Mouse (Mus musculus): Measurements from ENCODE around the gene B3galt4. TPM values are rescaled to one million over a fixed set of nuclear protein-coding genes. Genes with fewer than 3 reads are reported as not detected.
"Not testable (repeated sequence)": the region's sequence is repeated elsewhere in the genome, so short reads cannot be mapped to it uniquely, and the experiment has no call there.

B3galt4 gene
- polyA plus RNA-seq, 1 experiment from 2014 or later: 16.1 TPM

DNA sequence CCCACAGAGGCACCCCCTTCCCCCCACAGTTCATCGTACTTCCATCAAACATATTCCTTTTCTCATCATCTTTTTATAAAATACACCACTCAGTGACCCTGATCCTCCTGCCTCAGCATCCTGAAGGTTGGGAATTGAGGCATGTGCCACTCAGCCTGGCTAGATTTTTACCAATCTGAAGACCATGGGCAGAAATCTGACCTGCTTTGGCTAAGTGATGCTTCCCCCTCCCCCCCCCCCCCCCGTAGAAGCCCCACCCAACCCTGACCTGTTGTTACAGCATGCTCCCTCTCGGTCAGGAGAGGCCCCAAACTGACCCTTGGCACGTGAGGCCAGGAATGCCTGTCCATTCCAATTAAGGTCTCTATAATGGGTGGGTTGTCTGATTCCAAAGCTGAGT, 46.5 kb downstream of the B3galt4 start, which contains the start of gene Platr17:
Gene Platr17 (plus strand): TSS at position 301 of the 400 bp plus-strand sequence.
- H3K27me3 ChIP-seq (replicated peaks; ENCODE audit: control insufficient read depth, insufficient read depth, low read length); ATAC-seq; H3K9me3 ChIP-seq (ENCODE audit: control insufficient read depth, low read length); H3K4me3 ChIP-seq (ENCODE audit: low read length); H3K36me3 ChIP-seq (ENCODE audit: control insufficient read depth, insufficient read depth, low read length); H3K27ac ChIP-seq (ENCODE audit: low read depth, low read length); H3K4me2 ChIP-seq (ENCODE audit: low read length); H3K9ac ChIP-seq (ENCODE audit: low read depth, low read length); H3K4me1 ChIP-seq (ENCODE audit: control insufficient read depth, insufficient read depth, low read depth, low read length): not testable (repeated sequence)
- 34% methylated on average over 3 of the region's 4 CpGs for WGBS

DNA sequence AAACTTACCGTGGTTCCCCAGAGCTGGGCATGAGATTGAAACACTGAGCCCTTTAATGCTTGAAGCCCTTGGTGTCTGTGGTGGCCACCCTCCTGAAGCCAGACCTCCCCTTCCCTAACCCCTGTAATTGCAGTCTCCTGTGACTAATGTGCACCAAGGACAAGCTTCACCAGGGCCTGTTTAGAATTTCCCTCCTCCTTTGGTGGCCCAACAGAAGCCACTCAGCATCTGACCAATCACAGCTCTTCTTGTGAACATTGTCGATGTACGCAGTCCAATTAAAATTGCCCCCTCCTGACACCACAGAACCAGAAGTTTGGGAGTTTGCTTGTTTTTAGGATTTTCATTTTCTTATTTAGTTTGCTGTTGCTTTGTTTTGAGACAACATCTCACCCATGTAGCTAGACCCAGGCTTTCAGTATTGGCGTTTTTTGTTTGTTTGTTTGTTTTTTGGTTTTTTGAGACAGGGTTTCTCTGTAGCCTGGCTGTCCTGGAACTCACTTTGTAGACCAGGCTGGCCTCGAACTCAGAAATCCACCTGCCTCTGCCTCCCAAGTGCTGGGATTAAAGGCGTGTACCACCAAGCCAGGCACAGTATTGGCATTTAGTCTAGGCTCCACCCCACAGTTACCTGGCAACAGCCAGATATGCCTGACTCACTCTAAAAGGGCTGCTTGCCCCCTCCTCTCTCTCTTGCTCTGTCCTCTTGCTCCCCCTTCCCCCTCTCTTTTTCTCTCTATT, 47.2 kb downstream of the B3galt4 start:
- H3K27ac ChIP-seq (ENCODE audit: low read depth, low read length); H3K4me1 ChIP-seq (ENCODE audit: control insufficient read depth, insufficient read depth, low read depth, low read length); ATAC-seq; H3K4me3 ChIP-seq (ENCODE audit: low read length); H3K4me2 ChIP-seq (ENCODE audit: low read length); H3K27me3 ChIP-seq (replicated peaks; ENCODE audit: control insufficient read depth, insufficient read depth, low read length); H3K36me3 ChIP-seq (ENCODE audit: control insufficient read depth, insufficient read depth, low read length); H3K9ac ChIP-seq (ENCODE audit: low read depth, low read length); H3K9me3 ChIP-seq (ENCODE audit: control insufficient read depth, low read length): not testable (repeated sequence)
- 76% methylated on average over 6 of the region's 6 CpGs for WGBS

DNA sequence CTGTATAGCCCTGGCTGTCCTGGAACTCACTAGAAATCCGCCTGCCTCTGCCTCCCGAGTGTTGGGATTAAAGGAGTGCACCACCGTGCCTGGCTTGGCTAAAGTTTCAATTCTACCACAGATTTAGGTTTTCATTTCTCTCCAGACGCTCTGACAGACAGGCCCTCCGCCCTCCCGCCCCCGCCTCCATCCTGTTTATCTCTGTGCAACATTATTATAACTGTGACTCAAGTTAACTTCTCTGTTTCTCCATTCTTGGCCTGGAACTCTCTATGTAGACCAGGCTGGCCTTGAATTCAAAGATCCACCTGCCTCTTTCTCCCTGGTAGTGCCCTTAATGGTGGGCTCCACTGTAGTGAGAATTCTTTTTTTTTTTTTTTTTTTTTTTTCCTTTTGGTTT, 48.8 kb downstream of the B3galt4 start:
- Histone ChIP-seq H3K36me3 (ENCODE audit: control insufficient read depth, insufficient read depth, low read length) (no peaks in the 10 kb centered on the region), H3K9me3 (ENCODE audit: control insufficient read depth, low read length) (no peaks in the 10 kb centered on the region), H3K4me2 (ENCODE audit: low read length) (no peak overlapping the region), H3K4me1 (ENCODE audit: control insufficient read depth, insufficient read depth, low read depth, low read length) (no peaks in the 10 kb centered on the region), H3K27me3 (replicated peaks; ENCODE audit: control insufficient read depth, insufficient read depth, low read length) (no peaks in the 10 kb centered on the region), H3K27ac (ENCODE audit: low read depth, low read length) (no peak overlapping the region), H3K4me3 (ENCODE audit: low read length) (no peak overlapping the region), H3K9ac (ENCODE audit: low read depth, low read length) (no peak overlapping the region)
- 85% methylated on average over 7 of the region's 7 CpGs for WGBS
- no peak for ATAC-seq

DNA sequence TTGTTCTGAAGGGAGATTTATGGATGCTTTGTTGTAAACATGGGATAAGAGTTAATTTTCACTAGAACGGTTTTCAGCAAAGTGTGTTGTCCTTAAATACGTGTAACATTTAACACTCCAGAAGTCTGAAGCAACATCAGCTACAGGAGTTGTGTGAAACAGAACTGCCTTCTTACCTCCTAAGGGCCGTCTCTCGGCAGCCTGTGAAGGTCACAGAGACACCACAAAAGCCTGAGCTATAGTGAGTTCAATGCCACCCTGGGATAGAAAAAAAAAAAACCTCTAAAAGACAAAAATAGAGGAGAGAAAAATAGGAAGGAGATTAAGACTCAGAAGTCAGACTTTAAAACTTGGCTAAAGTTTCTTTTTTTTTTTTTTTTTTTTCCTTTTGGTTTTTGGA, 49.2 kb downstream of the B3galt4 start:
- 70% methylated on average over 4 of the region's 4 CpGs for WGBS

DNA sequence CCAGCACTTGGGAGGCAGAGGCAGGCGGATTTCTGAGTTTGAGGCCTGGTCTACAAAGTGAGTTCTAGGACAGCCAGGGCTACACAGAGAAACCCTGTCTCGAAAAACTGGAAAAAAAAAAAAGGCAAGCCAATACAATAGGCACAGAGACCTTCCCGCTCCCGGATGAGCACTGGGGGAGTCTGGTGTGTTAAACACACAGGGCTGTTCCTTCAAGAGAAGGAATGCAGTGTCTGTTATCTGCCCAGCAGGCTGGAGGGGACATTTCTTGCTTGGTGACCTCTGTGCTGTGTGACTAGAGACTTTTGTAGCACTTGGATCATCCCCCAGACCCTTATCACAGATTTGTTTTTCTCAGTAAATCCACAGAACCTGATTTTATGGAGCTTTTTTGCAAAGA, 49.6 kb downstream of the B3galt4 start:
- Histone ChIP-seq H3K4me3 (ENCODE audit: low read length) (no peak overlapping the region), H3K9me3 (ENCODE audit: control insufficient read depth, low read length) (no peaks in the 10 kb centered on the region), H3K4me2 (ENCODE audit: low read length) (no peak overlapping the region), H3K9ac (ENCODE audit: low read depth, low read length) (no peak overlapping the region), H3K27me3 (replicated peaks; ENCODE audit: control insufficient read depth, insufficient read depth, low read length) (no peaks in the 10 kb centered on the region), H3K27ac (ENCODE audit: low read depth, low read length) (no peak overlapping the region), H3K4me1 (ENCODE audit: control insufficient read depth, insufficient read depth, low read depth, low read length) (no peaks in the 10 kb centered on the region), H3K36me3 (ENCODE audit: control insufficient read depth, insufficient read depth, low read length) (no peaks in the 10 kb centered on the region)
- no peak for ATAC-seq
- 61% methylated on average over 4 of the region's 4 CpGs for WGBS

More for the DNA sequence above, 49.2 kb downstream of the B3galt4 start:
- Histone ChIP-seq H3K36me3 (ENCODE audit: control insufficient read depth, insufficient read depth, low read length) (no peaks in the 10 kb centered on the region), H3K4me1 (ENCODE audit: control insufficient read depth, insufficient read depth, low read depth, low read length) (no peaks in the 10 kb centered on the region), H3K4me3 (ENCODE audit: low read length) (no peak overlapping the region), H3K9me3 (ENCODE audit: control insufficient read depth, low read length) (no peaks in the 10 kb centered on the region), H3K27ac (ENCODE audit: low read depth, low read length) (no peak overlapping the region), H3K4me2 (ENCODE audit: low read length) (no peak overlapping the region), H3K27me3 (replicated peaks; ENCODE audit: control insufficient read depth, insufficient read depth, low read length) (no peaks in the 10 kb centered on the region), H3K9ac (ENCODE audit: low read depth, low read length) (no peak overlapping the region)
- ATAC-seq: no peak

DNA sequence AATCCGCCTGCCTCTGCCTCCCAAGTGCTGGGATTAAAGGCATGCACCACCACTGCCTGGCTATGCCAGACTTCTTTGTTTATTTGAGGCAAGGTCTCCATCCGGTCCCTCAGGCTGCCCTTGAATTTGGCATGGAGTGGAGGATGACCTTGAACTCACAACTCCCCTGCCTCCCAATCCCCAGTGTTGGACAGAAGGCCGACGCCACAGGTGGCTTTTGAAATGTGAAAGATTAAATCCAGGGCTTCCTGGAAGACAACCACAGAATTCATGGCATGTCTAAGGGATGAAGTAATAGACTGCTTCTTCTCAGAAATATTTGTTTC, 50.3 kb downstream of the B3galt4 start:
- no peaks in the 10 kb centered on the region for H3K36me3 ChIP-seq (ENCODE audit: control insufficient read depth, insufficient read depth, low read length)
- 84% methylated on average over 4 of the region's 4 CpGs for WGBS

DNA sequence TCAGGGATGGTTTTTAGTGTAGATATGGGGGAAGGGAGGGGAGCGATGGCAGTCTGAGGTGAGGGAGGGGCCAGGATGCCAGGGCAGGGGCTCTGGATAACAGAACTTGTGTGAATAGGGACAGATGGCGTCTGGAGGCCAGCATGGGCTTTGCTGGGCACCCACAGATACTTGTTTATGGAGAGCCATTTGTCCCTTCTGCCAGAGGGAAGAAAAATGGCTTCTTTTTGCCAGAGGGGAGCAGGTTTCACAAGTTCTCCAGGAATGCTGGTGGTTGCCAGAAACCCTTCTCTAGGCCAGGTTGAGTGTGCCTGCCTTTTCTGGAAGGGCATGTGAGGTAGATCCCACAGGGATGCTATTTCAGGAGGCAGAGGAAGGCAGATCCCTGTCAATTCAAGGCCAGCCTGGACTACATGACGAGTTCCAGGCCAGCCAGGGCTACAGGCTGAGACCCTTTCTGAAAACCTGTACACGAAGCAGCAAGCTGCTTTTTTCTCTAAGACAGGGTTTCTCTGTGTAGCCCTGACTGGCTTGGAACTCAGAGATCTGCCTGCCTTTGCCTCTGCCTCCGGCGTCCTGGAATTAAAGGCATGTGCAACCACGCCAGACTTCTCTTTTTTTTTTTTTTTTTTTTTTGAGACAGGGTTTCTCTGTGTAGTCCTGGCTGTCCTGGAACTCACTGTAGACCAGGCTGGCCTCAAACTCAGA, 50.9 kb downstream of the B3galt4 start:
- Histone ChIP-seq H3K27me3 (replicated peaks; ENCODE audit: control insufficient read depth, insufficient read depth, low read length) (no peaks in the 10 kb centered on the region), H3K4me2 (ENCODE audit: low read length) (no peak overlapping the region), H3K4me1 (ENCODE audit: control insufficient read depth, insufficient read depth, low read depth, low read length) (no peaks in the 10 kb centered on the region), H3K36me3 (ENCODE audit: control insufficient read depth, insufficient read depth, low read length) (no peaks in the 10 kb centered on the region), H3K9ac (ENCODE audit: low read depth, low read length) (no peak overlapping the region), H3K9me3 (ENCODE audit: control insufficient read depth, low read length) (no peaks in the 10 kb centered on the region), H3K27ac (ENCODE audit: low read depth, low read length) (no peak overlapping the region), H3K4me3 (ENCODE audit: low read length) (no peak overlapping the region)
- no peak for ATAC-seq
- WGBS: 76% methylated on average over 7 of the region's 7 CpGs

More for the DNA sequence above, 50.3 kb downstream of the B3galt4 start:
- H3K27me3 ChIP-seq (replicated peaks; ENCODE audit: control insufficient read depth, insufficient read depth, low read length): no peaks in the 10 kb centered on the region
- H3K4me2 ChIP-seq (ENCODE audit: low read length): no peak overlapping the region
- no peak overlapping the region for H3K27ac ChIP-seq (ENCODE audit: low read depth, low read length)
- no peak for ATAC-seq
- no peak overlapping the region for H3K4me3 ChIP-seq (ENCODE audit: low read length)
- H3K9ac ChIP-seq (ENCODE audit: low read depth, low read length): no peak overlapping the region
- no peaks in the 10 kb centered on the region for H3K9me3 ChIP-seq (ENCODE audit: control insufficient read depth, low read length)
- H3K4me1 ChIP-seq (ENCODE audit: control insufficient read depth, insufficient read depth, low read depth, low read length): no peaks in the 10 kb centered on the region

Other genes starting within 250 kb of the B3galt4 start
- gene March2, start 232.8 kb downstream of the B3galt4 start, polyA plus RNA-seq (2015; fragmentation: Nextera tagmentation; extraction: Ambion mirVana): 82.2 and 84.1 TPM in 2 replicates
- gene Rab11b, start 191.0 kb downstream of the B3galt4 start, polyA plus RNA-seq (2015; fragmentation: Nextera tagmentation; extraction: Ambion mirVana): 481 and 517 TPM in 2 replicates
- 26.6 and 29.0 TPM in 2 replicates for gene Angptl4, start 169.7 kb downstream of the B3galt4 start, polyA plus RNA-seq (2015; fragmentation: Nextera tagmentation; extraction: Ambion mirVana)
- gene Kank3, start 141.0 kb downstream of the B3galt4 start, polyA plus RNA-seq (2015; fragmentation: Nextera tagmentation; extraction: Ambion mirVana): 45.8 and 46.6 TPM in 2 replicates
- 392 and 410 TPM in 2 replicates for gene Rps28, start 126.9 kb downstream of the B3galt4 start, polyA plus RNA-seq (2015; fragmentation: Nextera tagmentation; extraction: Ambion mirVana)
- gene Ndufa7, start 126.9 kb downstream of the B3galt4 start, polyA plus RNA-seq (2015; fragmentation: Nextera tagmentation; extraction: Ambion mirVana): 464 and 517 TPM in 2 replicates
- gene Cd320, start 108.4 kb downstream of the B3galt4 start, polyA plus RNA-seq (2015; fragmentation: Nextera tagmentation; extraction: Ambion mirVana): 55.7 and 59.8 TPM in 2 replicates
- gene Gm7029, start 77.7 kb downstream of the B3galt4 start, polyA plus RNA-seq (2015; fragmentation: Nextera tagmentation; extraction: Ambion mirVana): not detected in 2 replicates
- gene Kifc1, start 60.8 kb downstream of the B3galt4 start, polyA plus RNA-seq (2015; fragmentation: Nextera tagmentation; extraction: Ambion mirVana): 2.5 and 2.6 TPM in 2 replicates
- 0.20 and 0.46 TPM in 2 replicates for gene Platr17, start 46.4 kb downstream of the B3galt4 start, polyA plus RNA-seq (2015; fragmentation: Nextera tagmentation; extraction: Ambion mirVana)
- 52.0 and 53.7 TPM in 2 replicates for gene Daxx, start 42.1 kb downstream of the B3galt4 start, polyA plus RNA-seq (2015; fragmentation: Nextera tagmentation; extraction: Ambion mirVana)
- gene Tapbp, start 35.6 kb downstream of the B3galt4 start, polyA plus RNA-seq (2015; fragmentation: Nextera tagmentation; extraction: Ambion mirVana): 29.2 and 32.6 TPM in 2 replicates
- gene Zbtb22, start 35.6 kb downstream of the B3galt4 start, polyA plus RNA-seq (2015; fragmentation: Nextera tagmentation; extraction: Ambion mirVana): 16.2 and 17.2 TPM in 2 replicates
- gene Rgl2, start 21.9 kb downstream of the B3galt4 start, polyA plus RNA-seq (2015; fragmentation: Nextera tagmentation; extraction: Ambion mirVana): 52.7 and 58.8 TPM in 2 replicates
- 183 and 189 TPM in 2 replicates for gene Pfdn6, start 11.1 kb downstream of the B3galt4 start, polyA plus RNA-seq (2015; fragmentation: Nextera tagmentation; extraction: Ambion mirVana)
- 20.7 and 23.5 TPM in 2 replicates for gene Wdr46, start 10.8 kb downstream of the B3galt4 start, polyA plus RNA-seq (2015; fragmentation: Nextera tagmentation; extraction: Ambion mirVana)
- 75.4 and 80.7 TPM in 2 replicates for gene Vps52, start 4.3 kb upstream of the B3galt4 start, polyA plus RNA-seq (2015; fragmentation: Nextera tagmentation; extraction: Ambion mirVana)
- 695 and 697 TPM in 2 replicates for gene Rps18, start 4.5 kb upstream of the B3galt4 start, polyA plus RNA-seq (2015; fragmentation: Nextera tagmentation; extraction: Ambion mirVana)
- gene H2-K1, start 48.9 kb upstream of the B3galt4 start, polyA plus RNA-seq (2015; fragmentation: Nextera tagmentation; extraction: Ambion mirVana): 16.6 and 18.8 TPM in 2 replicates
- 17.3 and 18.5 TPM in 2 replicates for gene Ring1, start 73.2 kb upstream of the B3galt4 start, polyA plus RNA-seq (2015; fragmentation: Nextera tagmentation; extraction: Ambion mirVana)
- gene H2-Ke6, start 76.6 kb upstream of the B3galt4 start, polyA plus RNA-seq (2015; fragmentation: Nextera tagmentation; extraction: Ambion mirVana): 69.5 and 74.1 TPM in 2 replicates
- gene Slc39a7, start 80.2 kb upstream of the B3galt4 start, polyA plus RNA-seq (2015; fragmentation: Nextera tagmentation; extraction: Ambion mirVana): 180 and 186 TPM in 2 replicates
- 53.3 and 54.1 TPM in 2 replicates for gene Rxrb, start 80.3 kb upstream of the B3galt4 start, polyA plus RNA-seq (2015; fragmentation: Nextera tagmentation; extraction: Ambion mirVana)
- gene Col11a2, start 87.9 kb upstream of the B3galt4 start, polyA plus RNA-seq (2015; fragmentation: Nextera tagmentation; extraction: Ambion mirVana): 4.7 and 6.7 TPM in 2 replicates
- 0.14 TPM in 1 of 2 replicates, not detected in the other for gene H2-Oa, start 140.9 kb upstream of the B3galt4 start, polyA plus RNA-seq (2015; fragmentation: Nextera tagmentation; extraction: Ambion mirVana)
- gene H2-DMa, start 168.1 kb upstream of the B3galt4 start, polyA plus RNA-seq (2015; fragmentation: Nextera tagmentation; extraction: Ambion mirVana): 20.5 and 20.9 TPM in 2 replicates
- 98.5 and 123 TPM in 2 replicates for gene Brd2, start 171.1 kb upstream of the B3galt4 start, polyA plus RNA-seq (2015; fragmentation: Nextera tagmentation; extraction: Ambion mirVana)
- gene H2-DMb2, start 191.8 kb upstream of the B3galt4 start, polyA plus RNA-seq (2015; fragmentation: Nextera tagmentation; extraction: Ambion mirVana): 0.25 and 0.28 TPM in 2 replicates
- 0.68 and 1.5 TPM in 2 replicates for gene H2-DMb1, start 201.6 kb upstream of the B3galt4 start, polyA plus RNA-seq (2015; fragmentation: Nextera tagmentation; extraction: Ambion mirVana)
- gene Tap1, start 236.1 kb upstream of the B3galt4 start, polyA plus RNA-seq (2015; fragmentation: Nextera tagmentation; extraction: Ambion mirVana): 4.6 and 6.1 TPM in 2 replicates
- gene Psmb9, start 236.3 kb upstream of the B3galt4 start, polyA plus RNA-seq (2015; fragmentation: Nextera tagmentation; extraction: Ambion mirVana): 1.8 and 2.2 TPM in 2 replicates
- 3.0 and 4.1 TPM in 2 replicates for gene Psmb8, start 246.2 kb upstream of the B3galt4 start, polyA plus RNA-seq (2015; fragmentation: Nextera tagmentation; extraction: Ambion mirVana)